Mouse (Mus musculus) stomach, embryonic 15.5 days (tissue): ENCODE measurements around the gene Vac14. TPM values are rescaled to one million over a fixed set of nuclear protein-coding genes. Genes with fewer than 3 reads are reported as not detected.

Experiments
- ATAC-seq: fragments of 200-750 bp; cut with Nextera tagmentation; 2 replicates; pipeline ENCODE4 v1.8.0; 2017; ENCODE audit warnings: low read depth, moderate number of reproducible peaks, moderate TSS enrichment; ENCODE audit not compliant: insufficient read depth, low FRiP score
- H3K27ac ChIP-seq: fragments of 300-500 bp; sonication (generic); 2 replicates; pipeline ENCODE4 v1.5.1; 2015; ENCODE audit warnings: mild to moderate bottlenecking, inconsistent platforms
- H3K27me3 ChIP-seq: fragments of 300-500 bp; sonication (generic); replicated peaks from 2 replicates; pipeline ENCODE4 v1.6.1; 2015; ENCODE audit warnings: inconsistent platforms
- H3K36me3 ChIP-seq: fragments of 300-500 bp; sonication (generic); 2 replicates; pipeline ENCODE4 v1.6.1; 2015; ENCODE audit warnings: inconsistent platforms
- H3K4me1 ChIP-seq: fragments of 300-500 bp; sonication (generic); 2 replicates; pipeline ENCODE4 v1.6.1; 2015; ENCODE audit warnings: inconsistent platforms
- H3K4me2 ChIP-seq: fragments of 300-500 bp; sonication (generic); 2 replicates; pipeline ENCODE4 v1.6.1; 2015; ENCODE audit warnings: mild to moderate bottlenecking, inconsistent platforms
- H3K4me3 ChIP-seq: fragments of 300-500 bp; sonication (generic); replicated peaks from 2 replicates; pipeline ENCODE4 v1.5.1; 2015; ENCODE audit warnings: inconsistent platforms
- H3K9ac ChIP-seq: fragments of 300-500 bp; sonication (generic); 2 replicates; pipeline ENCODE4 v1.6.1; 2015; ENCODE audit warnings: inconsistent platforms
- H3K9me3 ChIP-seq: fragments of 300-500 bp; sonication (generic); 2 replicates; pipeline ENCODE4 v1.6.1; 2016; ENCODE audit warnings: inconsistent platforms
- WGBS: fragments of 180-500 bp; shearing (Covaris S2); methylation state at CpG from one replicate; pipeline ENCODE4 v1.1.7; 2015; 5-methylcytosine and 5-hydroxymethylcytosine counted together
- polyA plus RNA-seq: library from polyadenylated mRNA; unstranded; fragments of >200 nt; fragmentation: Nextera tagmentation; extraction: Ambion mirVana; gene quantifications from 2 replicates; pipeline ENCODE4 v1.2.1, GENCODE M21; 2015

The Vac14 gene
- 16.4 and 20.1 TPM in 2 replicates for polyA plus RNA-seq

- H3K4me2 ChIP-seq, result peak within 1 kb of the TSS; percentile 74
- H3K9ac ChIP-seq, result peak within 1 kb of the TSS; percentile 64
- H3K4me3 ChIP-seq, result peak within 1 kb of the TSS; percentile 90
- no peaks in the 10 kb centered on the region for H3K36me3 ChIP-seq
- peaks cover 7% of the 10 kb centered on the region; the same call in 1 of the 2 replicates for H3K27me3 ChIP-seq
- peak; percentile 96 for ATAC-seq
- no peaks in the 10 kb centered on the region for H3K9me3 ChIP-seq
- WGBS, result under 1% methylated on average over 66 of the region's 67 CpGs
- no peak within 1 kb of the TSS for H3K27ac ChIP-seq
- H3K4me1 ChIP-seq, result peaks cover 14% of the 10 kb centered on the region; the same call in 1 of the 2 replicates
These were observed at the start of gene Vac14 for GRCm38 (mm10) chr8:110618391-110619207. Gene Vac14 (plus strand): TSS chr8:110618585.

- Histone ChIP-seq H3K27ac (no peak overlapping the region), H3K9ac (no peak overlapping the region), H3K4me2 (no peak overlapping the region), H3K9me3 (no peaks in the 10 kb centered on the region), H3K36me3 (no peaks in the 10 kb centered on the region), H3K27me3 (no peaks in the 10 kb centered on the region), H3K4me3 (no peak overlapping the region), H3K4me1 (no peaks in the 10 kb centered on the region)
- no peak for ATAC-seq
- 77% methylated on average over 9 of the region's 9 CpGs for WGBS
These were observed 25.7 kb upstream of the Vac14 start for GRCm38 (mm10) chr8:110592641-110593040.

DNA sequence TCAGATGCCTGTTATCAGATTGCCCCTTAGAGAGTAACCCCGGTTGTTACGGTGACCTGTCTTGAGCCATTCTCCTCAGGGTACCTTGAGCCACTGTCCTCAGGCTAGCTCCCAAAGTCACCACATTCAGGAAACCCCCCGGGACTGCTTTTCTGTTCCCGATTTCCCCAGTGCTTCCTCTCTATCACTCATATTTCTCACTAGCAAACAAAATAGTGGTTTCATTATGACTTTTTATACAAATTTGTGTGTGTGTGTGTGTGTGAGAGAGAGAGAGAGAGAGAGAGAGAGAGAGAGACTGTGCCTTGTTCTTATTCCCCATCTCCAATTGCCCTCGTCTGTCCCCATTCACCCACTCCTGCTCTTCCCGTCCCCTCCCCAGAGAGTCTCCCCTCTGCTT is 24.2 kb upstream of the Vac14 start:
- Histone ChIP-seq H3K36me3 (no peaks in the 10 kb centered on the region), H3K9me3 (no peaks in the 10 kb centered on the region), H3K9ac (no peak overlapping the region), H3K27ac (no peak overlapping the region), H3K27me3 (no peaks in the 10 kb centered on the region), H3K4me2 (no peak overlapping the region), H3K4me1 (no peaks in the 10 kb centered on the region), H3K4me3 (no peak overlapping the region)
- 78% methylated on average over 6 of the region's 6 CpGs for WGBS
- ATAC-seq, result no peak

- H3K9ac ChIP-seq, result no peak overlapping the region
- 7% methylated on average over 1 of the region's 1 CpGs for WGBS
- no peaks in the 10 kb centered on the region for H3K36me3 ChIP-seq
- ATAC-seq, result no peak
- no peak overlapping the region for H3K27ac ChIP-seq
- no peaks in the 10 kb centered on the region for H3K27me3 ChIP-seq
- H3K4me1 ChIP-seq, result no peaks in the 10 kb centered on the region
- no peak overlapping the region for H3K4me2 ChIP-seq
- H3K4me3 ChIP-seq, result no peak overlapping the region
- H3K9me3 ChIP-seq, result no peaks in the 10 kb centered on the region
These were observed 13.8 kb upstream of the Vac14 start for GRCm38 (mm10) chr8:110604556-110604955.

GRCm38 (mm10) chr8:110605401-110606015 is 12.9 kb upstream of the Vac14 start:
- no peak overlapping the region for H3K9ac ChIP-seq
- no peak overlapping the region for H3K4me3 ChIP-seq
- no peaks in the 10 kb centered on the region for H3K36me3 ChIP-seq
- no peak for ATAC-seq
- no peaks in the 10 kb centered on the region for H3K27me3 ChIP-seq
- H3K4me1 ChIP-seq, result no peaks in the 10 kb centered on the region
- no peaks in the 10 kb centered on the region for H3K9me3 ChIP-seq
- no peak overlapping the region for H3K4me2 ChIP-seq
- H3K27ac ChIP-seq, result no peak overlapping the region
- 40% methylated on average over 6 of the region's 6 CpGs for WGBS

DNA sequence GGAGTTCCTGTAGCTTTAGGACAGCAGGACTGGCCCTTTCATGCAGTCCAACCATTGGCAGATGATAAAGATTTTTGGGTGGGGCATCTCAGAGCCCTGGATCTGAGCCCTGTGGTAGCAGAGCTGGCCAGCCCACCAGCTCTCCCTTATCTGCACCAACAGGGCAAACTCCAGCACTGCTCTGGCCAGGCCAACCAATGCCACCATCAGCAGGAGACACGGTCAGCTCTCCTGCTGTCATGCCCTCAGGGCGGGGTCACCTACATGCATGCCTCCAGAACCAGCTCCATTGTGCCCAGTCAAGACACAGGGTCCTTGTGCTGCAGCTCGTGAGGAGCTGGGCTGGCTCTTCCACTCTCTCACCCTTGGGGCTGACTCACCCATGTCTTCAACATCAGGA is 2.7 kb upstream of the Vac14 start:
- H3K4me1 ChIP-seq, result peaks cover 14% of the 10 kb centered on the region; the same call in 1 of the 2 replicates
- H3K27me3 ChIP-seq, result peaks cover 7% of the 10 kb centered on the region; the same call in 1 of the 2 replicates
- H3K36me3 ChIP-seq, result no peaks in the 10 kb centered on the region
- no peak overlapping the region for H3K4me3 ChIP-seq
- H3K9ac ChIP-seq, result no peak overlapping the region
- H3K27ac ChIP-seq, result no peak overlapping the region
- no peak for ATAC-seq
- WGBS, result 66% methylated on average over 3 of the region's 3 CpGs
- no peak overlapping the region for H3K4me2 ChIP-seq
- no peaks in the 10 kb centered on the region for H3K9me3 ChIP-seq

DNA sequence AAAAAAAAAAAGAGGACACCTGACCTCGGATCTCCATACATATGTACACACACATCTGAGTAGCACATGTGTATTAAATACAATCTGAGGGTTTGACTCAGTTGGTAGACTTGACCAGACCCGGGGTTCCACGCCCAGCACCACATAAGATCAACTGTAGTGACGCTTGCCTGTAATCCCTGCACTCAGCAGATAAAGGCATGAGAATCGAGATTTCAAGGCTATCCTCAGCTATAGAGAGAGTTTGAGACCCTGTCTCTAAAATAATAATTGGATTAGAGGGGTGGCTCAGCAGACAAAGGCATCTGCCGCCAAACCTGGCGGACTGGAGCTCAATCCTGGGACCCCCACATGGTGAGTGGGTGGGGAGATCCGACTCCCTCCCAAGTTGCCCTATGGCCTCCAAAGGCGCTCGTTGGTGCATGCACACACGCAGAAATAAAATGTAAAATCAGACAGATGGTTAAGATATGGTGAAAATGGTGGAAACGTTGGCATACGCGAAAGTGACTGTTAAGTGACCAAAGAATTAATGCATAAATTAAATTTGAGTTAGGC is 505 bp upstream of the Vac14 start:
- H3K36me3 ChIP-seq, result no peaks in the 10 kb centered on the region
- H3K4me1 ChIP-seq, result peaks cover 14% of the 10 kb centered on the region; the same call in 1 of the 2 replicates
- H3K4me2 ChIP-seq, result peak overlapping the region; percentile 74
- no peak overlapping the region for H3K27ac ChIP-seq
- WGBS, result 22% methylated on average over 14 of the region's 14 CpGs
- no peak for ATAC-seq
- H3K9me3 ChIP-seq, result no peaks in the 10 kb centered on the region
- peak overlapping the region; percentile 64; the same call in 1 of the 2 replicates for H3K9ac ChIP-seq
- H3K4me3 ChIP-seq, result peak overlapping the region; percentile 90
- peaks cover 7% of the 10 kb centered on the region; the same call in 1 of the 2 replicates for H3K27me3 ChIP-seq

GRCm38 (mm10) chr8:110619208-110619574 is 806 bp downstream of the Vac14 start:
- Histone ChIP-seq H3K36me3 (no peaks in the 10 kb centered on the region), H3K4me2 (peak overlapping the region; percentile 74), H3K4me3 (peak overlapping the region; percentile 90), H3K27me3 (peaks cover 7% of the 10 kb centered on the region; the same call in 1 of the 2 replicates), H3K9me3 (no peaks in the 10 kb centered on the region), H3K9ac (peak overlapping the region; percentile 64; the same call in 1 of the 2 replicates), H3K4me1 (peaks cover 14% of the 10 kb centered on the region; the same call in 1 of the 2 replicates), H3K27ac (no peak overlapping the region)
- no peak for ATAC-seq
- WGBS, result 24% methylated on average over 8 of the region's 8 CpGs

DNA sequence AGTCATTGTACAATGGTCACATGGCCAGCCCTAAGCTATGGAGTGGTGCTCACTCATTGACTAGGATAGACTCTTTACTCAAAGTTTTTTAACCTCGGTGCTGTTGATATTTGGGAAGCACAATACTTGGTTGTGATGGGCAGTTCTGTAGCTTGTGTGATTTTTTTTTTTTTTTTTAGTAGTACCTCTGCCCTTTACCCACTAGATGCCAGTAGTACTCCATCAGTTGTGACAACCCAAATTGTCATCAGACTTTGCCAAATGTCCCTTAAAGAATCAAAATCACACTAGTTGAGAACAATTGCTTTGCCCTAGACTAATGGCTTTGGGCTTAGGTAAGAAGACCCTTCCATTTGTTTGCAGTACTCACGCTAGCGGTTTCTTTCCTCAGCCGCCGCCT is 1.5 kb downstream of the Vac14 start:
- Histone ChIP-seq H3K4me1 (peaks cover 14% of the 10 kb centered on the region; the same call in 1 of the 2 replicates), H3K36me3 (no peaks in the 10 kb centered on the region), H3K9me3 (no peaks in the 10 kb centered on the region), H3K27me3 (peaks cover 7% of the 10 kb centered on the region; the same call in 1 of the 2 replicates), H3K9ac (no peak overlapping the region), H3K4me3 (no peak overlapping the region), H3K4me2 (peak overlapping the region; percentile 74), H3K27ac (no peak overlapping the region)
- ATAC-seq, result no peak
- 83% methylated on average over 5 of the region's 5 CpGs for WGBS

DNA sequence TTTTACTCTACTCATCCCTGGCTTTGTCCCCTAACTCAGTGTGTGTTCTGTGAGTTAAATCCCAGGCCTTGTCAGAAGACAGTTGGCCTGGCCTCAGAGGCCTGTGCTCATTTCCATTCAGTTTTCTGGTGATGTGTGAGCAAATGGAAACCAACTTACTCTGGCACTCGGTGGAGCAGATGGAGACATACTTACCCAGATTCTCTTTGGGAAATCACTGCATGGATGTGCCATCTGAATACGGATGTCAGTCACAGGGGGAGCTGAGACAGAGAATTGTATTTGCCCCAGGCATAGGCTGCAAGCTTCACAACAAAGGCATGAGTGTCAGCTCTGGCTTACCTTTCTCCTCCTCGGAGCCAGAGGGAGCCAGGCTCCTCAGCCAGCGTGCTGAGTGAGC is 8.0 kb downstream of the Vac14 start:
- H3K27ac ChIP-seq, result no peak overlapping the region
- H3K4me2 ChIP-seq, result no peak overlapping the region
- H3K4me1 ChIP-seq, result peaks cover 19% of the 10 kb centered on the region; the same call in 1 of the 2 replicates
- no peaks in the 10 kb centered on the region for H3K9me3 ChIP-seq
- H3K9ac ChIP-seq, result no peak overlapping the region
- ATAC-seq, result no peak
- no peaks in the 10 kb centered on the region for H3K36me3 ChIP-seq
- 73% methylated on average over 4 of the region's 4 CpGs for WGBS
- no peak overlapping the region for H3K4me3 ChIP-seq
- H3K27me3 ChIP-seq, result no peaks in the 10 kb centered on the region

DNA sequence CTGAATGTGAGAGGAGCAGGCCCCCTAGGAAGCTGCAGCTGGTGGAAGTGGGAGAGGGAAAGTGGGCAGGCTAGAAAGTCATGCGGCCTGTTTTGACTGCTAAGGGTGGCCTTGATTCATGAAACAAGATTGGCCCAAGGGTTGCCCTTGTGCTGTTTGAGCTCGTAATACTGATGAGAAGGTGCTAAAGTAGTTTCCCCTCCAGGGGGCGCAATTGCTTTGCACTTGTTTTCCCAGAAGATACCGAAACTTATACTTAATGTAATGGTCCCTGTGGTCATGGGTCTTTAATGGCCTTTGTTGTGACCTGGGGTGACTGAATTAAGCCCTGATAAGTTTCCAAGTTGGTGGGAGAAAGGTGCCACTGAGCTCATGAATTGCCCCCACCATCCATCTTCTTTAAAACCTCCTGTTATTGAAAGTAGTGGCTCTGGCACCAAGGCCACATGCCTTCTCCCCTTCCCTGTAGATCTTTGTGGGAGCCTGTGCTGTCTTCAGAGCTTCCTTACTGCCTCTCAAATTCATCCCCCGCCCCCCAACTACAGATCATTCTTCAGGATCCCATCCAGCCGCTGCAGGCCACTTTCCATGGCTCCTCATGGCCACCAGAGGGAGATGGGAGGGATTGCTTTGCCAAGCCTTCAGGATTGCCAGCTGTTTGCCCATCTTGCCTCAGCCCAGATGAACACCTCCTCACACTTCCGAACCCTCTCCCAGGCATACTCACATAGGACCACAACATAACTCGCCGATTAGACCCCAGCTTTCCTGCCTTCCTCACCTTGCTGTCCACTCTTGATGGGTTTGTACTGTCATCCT is 11.1 kb downstream of the Vac14 start:
- no peak overlapping the region for H3K27ac ChIP-seq
- H3K9ac ChIP-seq, result no peak overlapping the region

More for the DNA sequence above, 11.1 kb downstream of the Vac14 start:
- Histone ChIP-seq H3K27me3 (no peaks in the 10 kb centered on the region), H3K4me2 (no peak overlapping the region), H3K9me3 (no peaks in the 10 kb centered on the region), H3K4me3 (no peak overlapping the region), H3K4me1 (peaks cover 19% of the 10 kb centered on the region; the same call in 1 of the 2 replicates), H3K36me3 (peaks cover 13% of the 10 kb centered on the region)
- ATAC-seq, result no peak
- WGBS, result 63% methylated on average over 9 of the region's 9 CpGs
